8 mouse cellular contexts compared by ENCODE assay signal in the genomic region with DNA sequence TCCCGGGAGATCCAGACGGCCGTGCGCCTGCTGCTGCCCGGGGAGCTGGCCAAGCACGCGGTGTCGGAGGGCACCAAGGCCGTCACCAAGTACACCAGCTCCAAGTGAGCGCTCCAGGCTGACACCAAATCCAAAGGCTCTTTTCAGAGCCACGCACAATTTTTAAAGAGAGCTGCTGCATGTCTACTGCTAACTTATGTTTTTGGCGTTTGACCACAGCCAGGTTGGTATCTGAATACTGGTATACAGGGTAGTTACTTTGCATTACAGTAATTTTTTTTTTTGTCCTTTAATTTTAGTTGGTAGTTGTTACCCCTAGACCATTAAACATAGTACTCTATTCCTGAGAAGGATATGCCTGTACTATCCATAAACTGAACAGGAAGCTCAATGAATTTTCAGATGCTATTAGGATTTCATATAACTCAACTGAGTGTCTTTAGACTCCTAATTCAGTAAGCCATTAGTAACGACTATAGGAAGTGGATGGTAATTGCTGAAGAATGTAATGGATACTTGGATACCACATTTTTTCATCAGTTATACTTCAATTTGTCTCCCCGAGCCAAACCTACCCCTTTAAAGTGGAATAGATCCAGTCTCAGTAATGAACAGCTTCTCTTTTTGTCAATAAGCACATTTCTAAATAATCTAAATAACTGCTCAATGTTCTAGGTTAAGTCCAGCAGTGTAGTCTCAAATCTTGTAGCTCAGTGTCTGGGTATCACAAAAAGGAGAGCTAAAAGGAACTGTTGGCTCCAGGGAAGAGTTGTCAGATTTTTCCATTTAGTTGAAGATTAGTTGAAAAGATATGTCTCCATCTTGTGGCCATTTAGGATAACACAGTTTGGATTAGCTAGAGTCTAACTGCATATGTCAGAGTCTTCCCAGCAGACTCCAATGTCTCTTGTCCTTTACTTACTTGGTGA. TPM values are rescaled to one million over a fixed set of nuclear protein-coding genes. Genes with fewer than 3 reads are reported as not detected.
DNase-seq lines count a peak whose midpoint lies in the region; ATAC-seq lines count a peak whose summit lies in the region.

No protein-coding gene starts in this region.

- peak overlapping the region; percentile 91 for H3K27ac ChIP-seq in embryonic facial prominence, embryonic 13.5 days
- peak overlapping the region; percentile 79 for H3K27ac ChIP-seq in intestine, embryonic 15.5 days
- H3K27ac ChIP-seq in midbrain, embryonic 12.5 days (replicated peaks): peak overlapping the region; percentile 78

- no peaks in the 10 kb centered on the region for H3K36me3 ChIP-seq in embryonic facial prominence, embryonic 13.5 days
- H3K36me3 ChIP-seq in intestine, embryonic 15.5 days: no peaks in the 10 kb centered on the region
- H3K36me3 ChIP-seq in midbrain, embryonic 12.5 days: no peaks in the 10 kb centered on the region

- H3K27me3 ChIP-seq in embryonic facial prominence, embryonic 13.5 days: no peaks in the 10 kb centered on the region
- H3K27me3 ChIP-seq in intestine, embryonic 15.5 days (replicated peaks): no peaks in the 10 kb centered on the region
- H3K27me3 ChIP-seq in midbrain, embryonic 12.5 days: no peaks in the 10 kb centered on the region

- peaks cover 22% of the 10 kb centered on the region for H3K4me1 ChIP-seq in embryonic facial prominence, embryonic 13.5 days
- H3K4me1 ChIP-seq in intestine, embryonic 15.5 days (replicated peaks): peaks cover 6% of the 10 kb centered on the region; the same call in 1 of the 2 replicates
- H3K4me1 ChIP-seq in midbrain, embryonic 12.5 days: peaks cover 21% of the 10 kb centered on the region

- H3K9ac ChIP-seq in embryonic facial prominence, embryonic 13.5 days: peak overlapping the region; percentile 71
- H3K9ac ChIP-seq in intestine, embryonic 15.5 days: peak overlapping the region; percentile 37
- peak overlapping the region; percentile 54; the same call in 1 of the 2 replicates for H3K9ac ChIP-seq in midbrain, embryonic 12.5 days (replicated peaks)

- under 1% methylated on average over 10 of the region's 14 CpGs for whole genome bisulfite sequencing in embryonic facial prominence, embryonic 13.5 days
- 1% methylated on average over 12 of the region's 14 CpGs for WGBS in intestine, embryonic 15.5 days
- 1% methylated on average over 11 of the region's 14 CpGs for WGBS in midbrain, embryonic 12.5 days

- peak; percentile 60 for DNase-seq in heart, adult 8-10 months (ENCODE audit: low spot score)
- no peak for DNase-seq in heart, adult 11 months
- peak; percentile 87 for DNase-seq in ES-CJ7 (ENCODE audit: low read depth, low spot score)
- DNase-seq in gastrocnemius, postnatal 4 days (ENCODE audit: low spot score in 2 of 2): no peak
- DNase-seq in adrenal gland, adult 8-10 months: no peak

- no peaks in the 10 kb centered on the region for H3K9me3 ChIP-seq in embryonic facial prominence, embryonic 13.5 days
- H3K9me3 ChIP-seq in intestine, embryonic 15.5 days: no peaks in the 10 kb centered on the region
- H3K9me3 ChIP-seq in midbrain, embryonic 12.5 days: no peaks in the 10 kb centered on the region

- H3K4me2 ChIP-seq in embryonic facial prominence, embryonic 13.5 days: peak overlapping the region; percentile 81
- peak overlapping the region; percentile 57 for H3K4me2 ChIP-seq in intestine, embryonic 15.5 days (replicated peaks)
- peak overlapping the region; percentile 60 for H3K4me2 ChIP-seq in midbrain, embryonic 12.5 days (replicated peaks)

- no peak for ATAC-seq in embryonic facial prominence, embryonic 13.5 days (ENCODE audit: insufficient number of reproducible peaks, insufficient read depth, low FRiP score, low TSS enrichment, low read depth)
- peak; percentile 14 for ATAC-seq in intestine, embryonic 15.5 days
- ATAC-seq in midbrain, embryonic 12.5 days (ENCODE audit: low FRiP score, low read depth): peak; percentile 21; the same call in 1 of the 2 replicates

- H3K4me3 ChIP-seq in embryonic facial prominence, embryonic 13.5 days: peak overlapping the region; percentile 50
- H3K4me3 ChIP-seq in intestine, embryonic 15.5 days (replicated peaks): peak overlapping the region; percentile 28
- H3K4me3 ChIP-seq in midbrain, embryonic 12.5 days: peak overlapping the region; percentile 40

RNA-seq across cellular contexts. Expression of gene Hist1h2bj, which starts 0.8 kb away (rescaled TPM):
- 1 to 10 TPM; 1.4 to 7.1 (median 2.5) TPM for total RNA-seq in heart, adult 8-10 months (2022)
- polyA plus RNA-seq in embryonic facial prominence, embryonic 13.5 days (2015; fragmentation: Nextera tagmentation; extraction: Ambion mirVana): 12.2 and 14.3 TPM in 2 replicates
- polyA plus RNA-seq in intestine, embryonic 15.5 days (2015; fragmentation: Nextera tagmentation; extraction: Ambion mirVana): 9.6 and 9.9 TPM in 2 replicates
- polyA plus RNA-seq in midbrain, embryonic 12.5 days (2016; fragmentation: Nextera tagmentation; extraction: Ambion mirVana): 13.1 and 15.4 TPM in 2 replicates
- total RNA-seq in gastrocnemius, postnatal 4 days (2021): 100 to 1,000 TPM; 250 to 321 TPM
- 10 to 100 TPM; 14.2 to 31.0 (median 21.9) TPM for total RNA-seq in adrenal gland, adult 8-10 months (2022)

RNA-seq across cellular contexts. Expression of gene Hist1h2ag, which starts 1.0 kb away (rescaled TPM):
- 10 to 100 TPM in 1 of 4 experiments, 1 to 10 TPM in 3; 2.7 to 12.6 (median 6.6) TPM for total RNA-seq in heart, adult 8-10 months (2022)
- 78.1 and 82.3 TPM in 2 replicates for polyA plus RNA-seq in embryonic facial prominence, embryonic 13.5 days (2015; fragmentation: Nextera tagmentation; extraction: Ambion mirVana)
- 23.9 and 40.6 TPM in 2 replicates for polyA plus RNA-seq in intestine, embryonic 15.5 days (2015; fragmentation: Nextera tagmentation; extraction: Ambion mirVana)
- polyA plus RNA-seq in midbrain, embryonic 12.5 days (2016; fragmentation: Nextera tagmentation; extraction: Ambion mirVana): 62.2 and 69.7 TPM in 2 replicates
- 100 to 1,000 TPM; 270 to 354 TPM for total RNA-seq in gastrocnemius, postnatal 4 days (2021)
- 10 to 100 TPM in 3 of 4 experiments, 1 to 10 TPM in 1; 8.7 to 18.8 (median 13.1) TPM for total RNA-seq in adrenal gland, adult 8-10 months (2022)

RNA-seq across cellular contexts. Expression of gene Hist1h4i, which starts 2.6 kb away (rescaled TPM):
- total RNA-seq in heart, adult 8-10 months (2022): 10 to 100 TPM; 11.6 to 17.7 (median 15.2) TPM
- polyA plus RNA-seq in embryonic facial prominence, embryonic 13.5 days (2015; fragmentation: Nextera tagmentation; extraction: Ambion mirVana): 26.0 and 31.3 TPM in 2 replicates
- 21.0 and 23.6 TPM in 2 replicates for polyA plus RNA-seq in intestine, embryonic 15.5 days (2015; fragmentation: Nextera tagmentation; extraction: Ambion mirVana)
- polyA plus RNA-seq in midbrain, embryonic 12.5 days (2016; fragmentation: Nextera tagmentation; extraction: Ambion mirVana): 34.4 and 38.6 TPM in 2 replicates
- total RNA-seq in gastrocnemius, postnatal 4 days (2021): 100 to 1,000 TPM; 143 to 189 TPM
- total RNA-seq in adrenal gland, adult 8-10 months (2022): 10 to 100 TPM; 42.6 to 80.0 (median 56.7) TPM

RNA-seq across cellular contexts. Expression of gene Hist1h2bk, which starts 8.1 kb away (rescaled TPM):
- total RNA-seq in heart, adult 8-10 months (2022): 10 to 100 TPM in 1 of 4 experiments, 1 to 10 TPM in 3; 4.6 to 13.2 (median 8.3) TPM
- 9.5 and 15.3 TPM in 2 replicates for polyA plus RNA-seq in embryonic facial prominence, embryonic 13.5 days (2015; fragmentation: Nextera tagmentation; extraction: Ambion mirVana)
- 5.0 and 5.8 TPM in 2 replicates for polyA plus RNA-seq in intestine, embryonic 15.5 days (2015; fragmentation: Nextera tagmentation; extraction: Ambion mirVana)
- 7.2 and 8.1 TPM in 2 replicates for polyA plus RNA-seq in midbrain, embryonic 12.5 days (2016; fragmentation: Nextera tagmentation; extraction: Ambion mirVana)
- total RNA-seq in gastrocnemius, postnatal 4 days (2021): 100 to 1,000 TPM; 393 to 555 TPM
- 10 to 100 TPM; 22.5 to 31.6 (median 25.4) TPM for total RNA-seq in adrenal gland, adult 8-10 months (2022)

RNA-seq across cellular contexts. Expression of gene Hist1h2ah, which starts 8.4 kb away (rescaled TPM):
- total RNA-seq in heart, adult 8-10 months (2022): 10 to 100 TPM in 2 of 4 experiments, 1 to 10 TPM in 2; 1.7 to 11.1 (median 9.1) TPM
- 5.2 and 5.4 TPM in 2 replicates for polyA plus RNA-seq in embryonic facial prominence, embryonic 13.5 days (2015; fragmentation: Nextera tagmentation; extraction: Ambion mirVana)
- polyA plus RNA-seq in intestine, embryonic 15.5 days (2015; fragmentation: Nextera tagmentation; extraction: Ambion mirVana): 3.0 and 7.8 TPM in 2 replicates
- 10.1 and 11.3 TPM in 2 replicates for polyA plus RNA-seq in midbrain, embryonic 12.5 days (2016; fragmentation: Nextera tagmentation; extraction: Ambion mirVana)
- total RNA-seq in gastrocnemius, postnatal 4 days (2021): 100 to 1,000 TPM; 276 to 360 TPM
- total RNA-seq in adrenal gland, adult 8-10 months (2022): 10 to 100 TPM in 2 of 4 experiments, 1 to 10 TPM in 1, not detected in 1; 6.0 to 18.5 (median 12.6) TPM

Comparison
In these comparisons a context has a peak if more than half of its experiments do, and no peak if none do; other contexts are left out.
1. DNase-seq: peak in heart, adult 8-10 months (single experiment) and ES-CJ7 (single experiment); none in heart, adult 11 months (single experiment), gastrocnemius, postnatal 4 days (0 of 2) and adrenal gland, adult 8-10 months (single experiment).
2. RNA of gene Hist1h2bj, which starts 0.8 kb away (total RNA-seq): 250 to 321 TPM in gastrocnemius, postnatal 4 days; 14.2 to 31.0 TPM in adrenal gland, adult 8-10 months and 1.4 to 7.1 TPM in heart, adult 8-10 months; every median in the first group is over 4 times any median in the second.
3. RNA of gene Hist1h2ag, which starts 1.0 kb away (total RNA-seq): 270 to 354 TPM in gastrocnemius, postnatal 4 days; 8.7 to 18.8 TPM in adrenal gland, adult 8-10 months and 2.7 to 12.6 TPM in heart, adult 8-10 months; every median in the first group is over 10 times any median in the second.
4. Peak in every context shown above with its lines, with median percentiles within 50 percentile points of each other: H3K27ac ChIP-seq, H3K4me2 ChIP-seq, H3K4me3 ChIP-seq and H3K9ac ChIP-seq.